Mouse (Mus musculus): ENCODE data around the gene Aldh3a2. TPM values are rescaled to one million over a fixed set of nuclear protein-coding genes. Genes with fewer than 3 reads are reported as not detected.
"Not testable (repeated sequence)": the region's sequence is repeated elsewhere in the genome, so short reads cannot be mapped to it uniquely, and the experiment has no call there.

The Aldh3a2 gene
- polyA plus RNA-seq, 1 experiment from 2014 or later = 25.9 TPM

DNA sequence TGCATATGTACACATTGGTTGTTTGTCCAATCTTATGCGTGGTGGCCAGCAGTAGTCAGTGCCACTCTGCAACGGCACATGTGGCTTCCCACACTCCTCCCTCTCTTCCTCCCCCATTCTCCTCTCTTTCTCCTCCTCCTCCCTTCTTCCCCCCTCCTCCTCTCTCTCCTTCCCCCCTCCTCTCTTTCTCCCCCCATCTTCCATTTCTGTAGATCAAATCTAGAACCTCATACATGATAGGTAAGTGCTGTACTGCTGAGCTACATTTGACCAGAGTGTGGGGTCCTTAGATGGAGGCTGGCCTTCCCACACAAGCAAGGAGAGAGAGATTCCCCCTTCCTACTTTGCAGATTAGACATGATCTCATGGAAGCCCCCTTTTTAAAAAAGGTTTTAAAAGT is 74.5 kb downstream of the Aldh3a2 start:
- Histone ChIP-seq H3K4me1 (no peaks in the 10 kb centered on the region), H3K27ac (no peak overlapping the region), H3K4me2 (no peak overlapping the region), H3K36me3 (no peaks in the 10 kb centered on the region), H3K9me3 (no peaks in the 10 kb centered on the region), H3K4me3 (no peak overlapping the region), H3K27me3 (peaks cover 12% of the 10 kb centered on the region; the same call in 1 of the 2 replicates), H3K9ac (no peak overlapping the region)
- WGBS = 91% methylated on average over 2 of the region's 2 CpGs
- ATAC-seq (ENCODE audit: insufficient number of reproducible peaks, insufficient read depth, low FRiP score, low TSS enrichment, low read depth) = no peak

DNA sequence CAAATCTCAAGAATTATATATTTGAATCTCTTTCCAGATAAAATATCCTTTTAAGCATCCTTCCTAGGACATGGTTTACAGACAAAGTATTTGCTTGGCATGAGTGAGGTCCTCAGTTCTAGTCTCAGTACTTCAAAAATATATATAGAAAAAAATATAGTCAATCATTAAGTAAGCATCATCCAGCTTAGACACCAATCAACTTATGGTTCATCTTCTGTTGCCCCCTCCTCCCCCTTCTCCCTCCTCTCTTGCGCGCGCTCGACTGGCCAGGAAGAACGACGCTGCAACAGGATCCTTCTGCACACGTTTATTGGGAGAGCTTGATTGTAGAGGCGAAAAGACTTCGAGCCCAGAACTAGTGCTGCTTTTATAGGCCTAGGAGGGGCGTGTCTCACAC is 75.1 kb downstream of the Aldh3a2 start:
- peaks cover 12% of the 10 kb centered on the region; the same call in 1 of the 2 replicates for H3K27me3 ChIP-seq
- H3K4me3 ChIP-seq; H3K27ac ChIP-seq; H3K36me3 ChIP-seq; H3K9me3 ChIP-seq; H3K4me2 ChIP-seq; H3K4me1 ChIP-seq; H3K9ac ChIP-seq; ATAC-seq (ENCODE audit: insufficient number of reproducible peaks, insufficient read depth, low FRiP score, low TSS enrichment, low read depth): not testable (repeated sequence)
- 88% methylated on average over 7 of the region's 10 CpGs for WGBS

DNA sequence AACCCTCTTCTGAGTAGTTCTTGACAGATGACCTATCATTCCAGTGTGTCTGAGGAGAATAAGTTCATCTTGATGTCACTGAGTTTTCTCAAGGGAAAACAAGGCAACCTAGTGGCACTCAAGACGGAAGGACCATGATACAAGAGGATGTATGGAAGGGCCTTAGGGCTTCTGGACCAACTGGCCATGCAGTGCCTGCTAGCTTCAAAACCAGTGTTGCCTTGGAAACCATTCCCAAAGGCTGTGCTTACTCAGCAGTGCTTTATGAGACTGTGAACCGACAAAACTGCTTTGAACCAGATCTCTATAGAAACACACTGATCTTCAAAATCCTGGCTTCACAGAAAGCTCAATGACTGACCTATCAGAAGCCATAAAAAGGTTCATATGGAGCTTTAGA is 76.5 kb downstream of the Aldh3a2 start:
- H3K27me3 ChIP-seq = peaks cover 12% of the 10 kb centered on the region; the same call in 1 of the 2 replicates

DNA sequence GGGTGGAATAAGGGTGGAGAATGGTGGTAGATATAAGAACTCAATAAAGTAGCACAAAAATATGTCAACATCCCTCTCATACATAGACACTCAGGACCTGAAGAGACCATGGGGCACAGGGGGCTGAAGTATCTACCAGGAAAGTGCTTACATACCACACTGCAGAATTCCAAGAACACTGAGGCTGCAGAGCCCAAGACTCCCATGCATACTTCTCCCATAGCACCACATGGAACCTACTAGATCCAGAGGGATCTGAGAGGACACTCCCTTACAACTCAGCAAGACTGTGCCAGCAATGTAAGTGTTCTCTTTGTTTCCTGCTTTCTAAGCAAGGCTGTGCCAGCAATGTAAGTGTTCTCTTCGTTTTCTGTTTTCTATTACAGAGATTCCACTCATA is 83.4 kb downstream of the Aldh3a2 start:
- no peak overlapping the region for H3K9ac ChIP-seq
- ATAC-seq (ENCODE audit: insufficient number of reproducible peaks, insufficient read depth, low FRiP score, low TSS enrichment, low read depth) = no peak
- H3K4me1 ChIP-seq = peaks cover 11% of the 10 kb centered on the region
- no peaks in the 10 kb centered on the region; the same call in 1 of the 2 replicates for H3K27me3 ChIP-seq
- H3K27ac ChIP-seq = peak overlapping the region; percentile 49
- 62% methylated on average over 1 of the region's 1 CpGs for WGBS
- H3K9me3 ChIP-seq = no peaks in the 10 kb centered on the region
- H3K4me2 ChIP-seq = no peak overlapping the region
- no peaks in the 10 kb centered on the region for H3K36me3 ChIP-seq
- no peak overlapping the region for H3K4me3 ChIP-seq

More for the DNA sequence above, 76.5 kb downstream of the Aldh3a2 start:
- Histone ChIP-seq H3K9ac (no peak overlapping the region), H3K4me1 (no peaks in the 10 kb centered on the region), H3K9me3 (no peaks in the 10 kb centered on the region), H3K4me3 (no peak overlapping the region), H3K4me2 (no peak overlapping the region), H3K36me3 (no peaks in the 10 kb centered on the region), H3K27ac (no peak overlapping the region)
- 75% methylated on average over 2 of the region's 2 CpGs for WGBS
- ATAC-seq (ENCODE audit: insufficient number of reproducible peaks, insufficient read depth, low FRiP score, low TSS enrichment, low read depth) = no peak

DNA sequence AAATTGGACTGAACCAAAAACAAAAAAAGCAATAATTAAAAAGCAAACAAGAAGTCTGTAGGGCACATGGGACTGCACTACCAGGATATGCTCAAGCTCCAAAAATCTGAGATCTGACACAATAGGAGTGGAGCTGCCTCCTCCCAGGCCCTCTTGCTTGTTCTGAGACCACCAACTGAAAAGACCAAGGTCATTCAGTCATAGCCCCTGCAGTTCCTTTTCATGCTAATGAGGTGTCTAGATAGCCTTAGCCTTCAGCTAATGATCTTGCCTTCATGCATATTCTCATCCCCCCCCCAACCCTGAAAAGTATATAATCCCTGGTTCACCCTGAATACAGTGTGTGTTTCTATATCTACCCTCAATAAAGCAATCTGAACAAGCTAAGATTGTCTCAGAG is 85.6 kb downstream of the Aldh3a2 start:
- Histone ChIP-seq H3K9ac (no peak overlapping the region), H3K27ac (no peak overlapping the region), H3K9me3 (no peaks in the 10 kb centered on the region), H3K36me3 (no peaks in the 10 kb centered on the region), H3K4me3 (no peak overlapping the region), H3K4me1 (peaks cover 11% of the 10 kb centered on the region), H3K4me2 (no peak overlapping the region), H3K27me3 (no peaks in the 10 kb centered on the region)
- ATAC-seq (ENCODE audit: insufficient number of reproducible peaks, insufficient read depth, low FRiP score, low TSS enrichment, low read depth) = no peak

DNA sequence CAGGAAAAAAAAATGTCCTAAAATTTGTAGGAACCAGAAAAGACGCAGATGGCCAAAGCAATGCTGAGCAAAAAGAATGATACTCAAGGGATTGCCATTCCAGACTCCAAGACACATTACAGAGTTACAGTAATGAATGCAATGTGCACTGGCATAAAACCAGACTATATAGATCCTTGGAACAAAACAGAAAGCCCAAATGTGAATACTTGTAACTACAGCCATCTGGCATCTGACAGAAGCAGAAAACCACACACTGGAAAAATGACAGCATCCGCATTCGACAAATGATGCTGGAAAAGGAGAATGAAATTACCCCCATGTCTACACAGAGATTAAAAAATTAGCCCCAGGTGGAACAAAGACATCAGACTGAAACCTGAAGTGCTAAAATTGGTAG is 86.9 kb downstream of the Aldh3a2 start:
- no peaks in the 10 kb centered on the region for H3K36me3 ChIP-seq
- H3K4me1 ChIP-seq = peaks cover 11% of the 10 kb centered on the region
- peak overlapping the region; percentile 66; the same call in 1 of the 2 replicates for H3K27ac ChIP-seq
- H3K9ac ChIP-seq = no peak overlapping the region
- no peak overlapping the region for H3K4me3 ChIP-seq
- no peaks in the 10 kb centered on the region for H3K27me3 ChIP-seq
- no peak for ATAC-seq (ENCODE audit: insufficient number of reproducible peaks, insufficient read depth, low FRiP score, low TSS enrichment, low read depth)
- 36% methylated on average over 3 of the region's 3 CpGs for WGBS
- H3K4me2 ChIP-seq = no peak overlapping the region
- H3K9me3 ChIP-seq = no peaks in the 10 kb centered on the region

DNA sequence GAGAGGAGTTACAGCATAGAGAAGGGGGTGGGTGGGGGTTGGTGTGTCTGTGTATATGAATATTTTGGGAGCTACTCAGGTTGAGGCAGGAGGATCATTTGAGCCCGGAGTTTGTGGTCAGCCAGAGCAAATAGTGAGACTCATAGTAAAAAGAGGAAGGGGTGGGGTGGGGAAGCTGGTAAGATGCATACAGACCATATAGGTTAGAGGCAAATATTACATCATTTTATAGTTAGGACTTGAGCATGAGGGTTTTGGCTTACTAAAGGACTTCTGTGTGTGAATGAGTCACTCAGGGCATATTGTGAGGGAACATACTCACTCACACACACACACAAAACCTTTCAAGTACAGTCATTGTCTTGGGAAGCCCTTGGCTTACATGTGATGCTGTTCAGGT is 90.9 kb downstream of the Aldh3a2 start:
- 89% methylated on average over 1 of the region's 1 CpGs for WGBS
- no peak overlapping the region for H3K4me3 ChIP-seq
- H3K36me3 ChIP-seq = peaks cover 8% of the 10 kb centered on the region
- H3K4me1 ChIP-seq = peaks cover 33% of the 10 kb centered on the region
- H3K27me3 ChIP-seq = no peaks in the 10 kb centered on the region
- ATAC-seq (ENCODE audit: insufficient number of reproducible peaks, insufficient read depth, low FRiP score, low TSS enrichment, low read depth) = no peak
- no peak overlapping the region for H3K9ac ChIP-seq
- no peaks in the 10 kb centered on the region for H3K9me3 ChIP-seq
- H3K27ac ChIP-seq = no peak overlapping the region
- no peak overlapping the region for H3K4me2 ChIP-seq

DNA sequence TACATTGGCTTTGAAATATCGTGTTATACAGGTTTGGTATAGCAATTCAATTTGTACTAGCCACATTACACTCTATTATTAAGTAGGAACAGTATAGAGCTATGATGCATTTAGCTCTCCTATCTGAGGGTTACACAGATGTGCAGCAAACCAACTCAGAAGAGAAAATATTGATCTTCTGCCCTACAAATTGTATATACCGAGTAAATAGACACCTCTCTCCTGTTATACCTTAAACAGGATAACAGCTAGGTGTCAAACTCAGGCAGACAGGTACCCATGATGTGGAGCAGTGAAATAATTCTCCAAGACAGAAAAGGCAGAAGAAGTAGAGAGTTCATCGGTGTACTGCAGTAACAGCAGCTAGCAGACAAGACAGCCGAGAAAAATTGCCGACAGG is 91.5 kb downstream of the Aldh3a2 start:
- H3K27me3 ChIP-seq = no peaks in the 10 kb centered on the region
- ATAC-seq (ENCODE audit: insufficient number of reproducible peaks, insufficient read depth, low FRiP score, low TSS enrichment, low read depth) = no peak
- H3K4me1 ChIP-seq = peaks cover 36% of the 10 kb centered on the region
- H3K9me3 ChIP-seq = no peaks in the 10 kb centered on the region
- H3K9ac ChIP-seq = no peak overlapping the region
- H3K4me3 ChIP-seq = no peak overlapping the region
- peak overlapping the region; percentile 52 for H3K4me2 ChIP-seq
- peaks cover 8% of the 10 kb centered on the region for H3K36me3 ChIP-seq
- 0 out of 2 replicates have a peak overlapping the region, but pooled peaks have one; percentile 97 for H3K27ac ChIP-seq
- 71% methylated on average over 5 of the region's 5 CpGs for WGBS

DNA sequence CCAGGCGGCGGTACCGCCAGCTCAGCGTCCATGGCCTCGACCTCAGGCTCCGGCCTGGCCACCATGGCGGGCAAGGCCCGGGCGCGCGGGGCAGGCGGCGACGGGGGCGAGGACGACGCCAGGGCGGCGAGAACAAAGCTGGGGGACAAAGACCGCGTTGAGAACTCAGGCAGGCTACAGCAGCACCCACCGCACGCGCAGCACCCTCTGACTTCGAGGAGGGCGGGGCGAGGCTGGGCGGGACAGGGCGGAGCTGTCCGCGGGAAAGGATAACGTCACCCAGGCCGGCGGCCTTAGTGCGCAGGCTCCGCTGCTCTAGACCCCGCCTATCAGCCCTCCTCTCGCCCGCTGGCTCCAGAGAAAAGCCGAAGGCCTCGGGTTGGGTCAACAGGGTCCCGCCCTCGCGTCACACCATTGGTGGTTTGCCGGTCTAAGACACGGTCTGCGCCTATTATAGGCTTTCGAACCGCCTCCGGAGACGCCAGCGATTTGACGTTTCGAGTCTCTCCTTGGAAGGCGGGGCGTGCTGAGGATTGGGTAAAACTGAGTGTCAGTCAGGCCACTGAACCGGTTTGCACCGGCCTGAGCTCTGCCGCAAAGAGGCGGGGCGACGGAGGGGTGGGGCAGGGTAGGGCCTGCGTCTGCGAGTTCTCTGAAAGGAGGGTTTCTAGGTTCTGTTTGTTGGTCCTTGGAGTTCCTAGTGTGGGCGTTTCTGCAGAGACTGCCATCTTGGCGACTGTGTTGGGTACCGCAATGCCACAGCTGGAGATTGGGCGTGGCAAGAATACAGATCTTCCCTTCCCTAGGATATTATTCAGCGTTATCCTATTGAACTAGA is 92.2 kb downstream of the Aldh3a2 start, which contains the start of gene Usp22:
Gene Usp22 (minus strand): TSS at position 235 of the 838 bp plus-strand sequence.
- peak; percentile 98 for ATAC-seq (ENCODE audit: insufficient number of reproducible peaks, insufficient read depth, low FRiP score, low TSS enrichment, low read depth)
- Histone ChIP-seq H3K36me3 (peaks cover 8% of the 10 kb centered on the region), H3K9me3 (no peaks in the 10 kb centered on the region), H3K4me2 (peak within 1 kb of the TSS; percentile 68), H3K9ac (peak within 1 kb of the TSS; percentile 99), H3K4me1 (peaks cover 33% of the 10 kb centered on the region), H3K27me3 (no peaks in the 10 kb centered on the region), H3K27ac (peak within 1 kb of the TSS; percentile 97), H3K4me3 (peak within 1 kb of the TSS; percentile 96)
- under 1% methylated on average over 69 of the region's 69 CpGs for WGBS

DNA sequence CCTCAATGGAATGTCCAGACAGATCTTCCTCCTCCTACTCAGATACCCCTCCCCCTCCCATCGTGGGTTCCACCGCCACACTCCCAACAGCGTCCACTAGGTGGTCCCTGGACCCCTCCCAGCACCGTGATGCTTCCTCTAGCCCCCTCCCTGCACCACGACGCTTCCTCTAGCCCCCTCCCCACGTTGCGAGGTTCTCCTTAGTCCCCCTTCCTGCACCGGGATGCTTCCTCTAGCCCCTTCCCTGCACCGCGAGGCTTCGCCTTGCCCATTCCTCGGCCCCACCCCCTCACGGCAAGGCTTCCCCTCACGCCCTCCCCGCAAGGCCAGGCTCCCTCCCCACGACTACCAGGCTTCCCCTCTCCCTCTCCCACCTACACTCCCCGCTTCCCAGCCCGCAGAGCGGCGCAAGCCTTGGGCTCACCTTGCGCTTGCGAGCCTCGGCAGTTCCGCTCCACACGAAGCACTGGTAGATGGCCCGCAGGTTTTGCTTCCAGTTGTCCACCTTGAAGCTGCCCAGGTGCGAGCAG is 92.9 kb downstream of the Aldh3a2 start:
- Histone ChIP-seq H3K4me3 (peak overlapping the region; percentile 96), H3K4me2 (peak overlapping the region; percentile 68), H3K27me3 (no peaks in the 10 kb centered on the region), H3K9ac (peak overlapping the region; percentile 99), H3K9me3 (no peaks in the 10 kb centered on the region), H3K4me1 (peaks cover 28% of the 10 kb centered on the region), H3K27ac (peak overlapping the region; percentile 97), H3K36me3 (peaks cover 8% of the 10 kb centered on the region)
- WGBS = under 1% methylated on average over 28 of the region's 28 CpGs
- peak; percentile 15 for ATAC-seq (ENCODE audit: insufficient number of reproducible peaks, insufficient read depth, low FRiP score, low TSS enrichment, low read depth)

DNA sequence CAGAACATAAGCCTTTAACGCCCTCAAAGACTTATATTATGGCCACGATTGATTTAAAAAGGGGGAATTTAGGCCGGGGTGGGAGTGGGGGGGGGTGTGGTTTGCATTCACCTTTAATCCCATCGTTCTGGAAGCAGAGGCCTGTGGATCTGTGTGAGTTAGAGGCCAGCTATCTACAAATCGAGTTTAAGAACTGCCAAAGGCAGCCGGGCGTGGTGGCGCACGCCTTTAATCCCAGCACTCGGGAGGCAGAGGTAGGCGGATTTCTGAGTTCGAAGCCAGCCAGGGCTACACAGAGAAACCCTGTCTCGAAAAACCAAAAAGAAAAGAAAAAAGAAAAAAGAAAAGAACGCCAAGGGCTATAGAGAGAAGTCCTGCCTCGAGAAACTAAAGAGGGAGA is 93.8 kb downstream of the Aldh3a2 start:
- H3K4me3 ChIP-seq = peak overlapping the region; percentile 96
- WGBS = 34% methylated on average over 15 of the region's 15 CpGs
- H3K4me1 ChIP-seq = peaks cover 28% of the 10 kb centered on the region
- not testable (repeated sequence) for H3K36me3 ChIP-seq; H3K27ac ChIP-seq; ATAC-seq (ENCODE audit: insufficient number of reproducible peaks, insufficient read depth, low FRiP score, low TSS enrichment, low read depth); H3K9me3 ChIP-seq; H3K27me3 ChIP-seq
- H3K4me2 ChIP-seq = peak overlapping the region; percentile 68
- peak overlapping the region; percentile 99 for H3K9ac ChIP-seq

Data from embryonic facial prominence, embryonic 13.5 days (tissue).